Mouse (Mus musculus) right cerebral cortex, adult 18-20 months (tissue): ENCODE results near the gene Ampd3.
A peak's percentile ranks its signal among the peaks of the same experiment; 100 is the strongest.

Experiments
- DNase-seq: peaks from one replicate; pipeline ENCODE4 v3.0.0; 2022; ENCODE audit warnings: mixed read lengths

Gene Ampd3

DNA sequence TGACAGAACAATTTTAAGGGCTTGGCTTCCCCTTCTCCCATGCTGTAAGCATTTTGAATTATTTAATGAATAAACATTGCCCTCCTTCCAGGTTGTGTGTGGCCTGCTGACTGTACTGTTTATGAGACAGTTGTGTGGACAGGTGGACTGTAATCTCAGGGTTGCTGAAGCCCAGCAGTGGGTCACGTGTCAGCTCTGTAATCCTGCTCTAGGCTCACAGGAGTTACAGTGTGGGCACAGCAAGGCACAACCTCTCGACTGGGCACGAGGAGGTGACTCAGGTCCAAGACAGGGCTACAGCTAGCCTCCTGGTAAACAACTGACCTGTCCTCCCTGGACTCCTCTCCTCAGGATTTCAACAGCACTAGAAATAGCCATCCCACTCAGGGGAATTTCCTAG, 4.3 kb downstream of the Ampd3 start:
- no peak for DNase-seq

DNA sequence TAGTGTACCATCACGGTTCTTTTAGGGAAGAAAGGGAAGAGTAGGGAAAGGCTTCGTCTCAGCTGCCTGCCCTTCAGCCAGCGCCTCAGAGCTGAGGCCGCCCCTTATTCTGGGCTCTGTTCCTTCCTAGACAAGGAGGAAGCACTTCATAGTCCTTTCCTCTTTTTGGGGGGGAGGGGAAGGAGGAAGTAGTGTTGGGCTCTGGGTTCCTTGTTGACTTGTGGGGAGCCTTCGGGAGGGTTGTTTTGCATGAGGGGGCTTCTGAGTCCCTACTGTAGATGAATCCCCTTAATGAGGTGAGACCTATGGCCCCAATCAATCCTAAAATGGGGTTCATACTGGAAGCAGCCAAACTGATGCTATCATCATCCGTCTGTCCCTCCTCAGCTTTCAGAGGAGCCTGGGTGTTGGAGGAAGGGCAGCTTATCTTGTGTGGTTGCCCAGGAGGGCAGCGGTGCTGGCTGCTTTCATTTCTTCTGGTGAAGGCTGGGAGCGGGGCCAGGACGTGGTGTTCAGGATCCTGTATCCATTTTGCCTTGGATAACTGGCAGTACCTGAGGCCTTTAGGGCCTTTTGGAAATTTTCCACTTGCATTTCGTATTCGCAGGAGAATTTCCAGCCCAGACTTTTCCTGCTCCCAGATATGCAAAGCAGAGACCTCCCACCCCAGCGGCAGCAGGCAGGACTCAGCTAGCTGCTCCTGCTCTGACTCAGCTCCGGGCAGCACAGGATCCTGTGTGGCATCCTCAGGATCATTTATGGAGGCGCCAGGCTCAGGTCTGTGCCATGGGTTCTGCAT, 5.4 kb downstream of the Ampd3 start:
- DNase-seq, result peak; percentile 61

DNA sequence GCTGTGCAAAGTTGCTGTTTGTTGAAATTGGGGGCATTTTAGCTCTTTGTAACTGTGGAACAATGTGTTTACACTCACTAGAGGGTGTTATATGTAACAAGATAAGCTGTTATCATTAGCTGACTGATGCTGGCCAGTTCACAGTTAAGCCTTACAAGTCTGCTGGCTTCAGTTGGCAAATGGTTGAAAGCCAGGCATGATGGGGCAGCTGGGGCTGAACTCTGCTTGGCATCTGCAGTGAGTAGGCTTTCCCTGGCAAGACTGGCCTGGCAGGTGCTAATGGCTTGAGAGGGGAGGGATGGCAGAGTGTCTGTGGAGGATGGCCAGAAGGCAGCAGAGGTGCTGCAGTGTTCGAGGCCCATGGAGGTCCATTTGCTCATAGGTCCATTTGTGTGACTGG, 6.1 kb downstream of the Ampd3 start:
- no peak for DNase-seq

DNA sequence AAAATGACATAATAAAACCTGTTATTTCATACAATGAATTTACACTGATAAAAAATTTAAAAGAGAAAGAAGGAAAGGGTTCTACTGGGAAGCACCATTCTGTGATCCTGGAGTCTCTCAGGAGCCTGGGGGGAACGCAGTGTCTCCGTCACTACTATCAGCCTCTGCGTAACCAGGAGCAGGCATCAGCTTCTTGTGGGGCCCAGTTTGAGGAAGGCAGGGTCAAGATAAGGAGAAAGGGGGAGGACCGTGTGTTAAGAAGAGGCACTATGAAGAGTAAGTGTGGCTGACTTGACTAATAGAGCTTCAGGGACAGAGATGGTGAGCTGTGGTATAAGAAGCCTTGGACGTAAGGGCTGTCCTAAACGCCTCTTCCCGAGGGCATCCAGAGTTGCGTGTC, 6.7 kb downstream of the Ampd3 start:
- no peak for DNase-seq

DNA sequence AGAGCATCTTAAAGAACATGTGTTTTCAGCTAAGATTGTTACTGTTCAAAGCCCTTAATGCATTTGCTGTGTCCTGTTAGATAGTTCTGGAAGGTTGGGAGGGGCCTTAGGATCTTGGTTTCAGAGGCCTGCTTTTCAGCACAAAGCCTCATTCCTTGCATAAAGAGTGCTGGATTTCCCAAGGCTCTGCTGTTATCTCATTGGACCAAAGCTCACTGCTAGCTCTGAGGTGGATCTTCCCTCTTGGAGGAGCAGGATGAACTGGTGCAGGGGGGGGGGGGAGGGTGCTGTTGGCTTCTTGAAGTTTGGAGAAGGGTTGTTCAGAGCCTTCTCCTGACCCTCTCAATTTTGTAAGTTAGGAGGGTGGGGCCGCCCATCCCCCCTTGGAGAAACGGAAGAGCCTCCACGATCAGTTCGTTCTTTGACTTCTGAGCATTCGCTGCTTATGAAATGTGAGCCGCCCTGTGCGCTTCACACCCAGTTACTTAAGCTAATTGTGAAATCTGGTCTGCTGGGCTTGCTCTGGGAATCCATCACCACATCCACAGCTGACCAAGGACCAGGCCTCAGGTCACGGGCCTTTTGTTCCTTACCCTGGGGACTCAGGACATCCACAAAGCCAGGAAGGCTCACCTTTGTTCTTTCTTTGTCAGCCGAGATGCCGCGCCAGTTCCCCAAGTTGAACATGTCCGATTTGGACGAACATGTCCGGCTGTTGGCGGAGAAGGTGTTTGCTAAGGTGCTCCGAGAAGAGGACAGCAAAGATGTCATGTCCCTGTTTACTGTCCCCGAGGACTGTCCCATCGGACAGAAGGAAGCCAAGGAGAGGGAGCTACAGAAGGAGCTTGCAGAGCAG, 9.4 kb downstream of the Ampd3 start:
- DNase-seq, result no peak

DNA sequence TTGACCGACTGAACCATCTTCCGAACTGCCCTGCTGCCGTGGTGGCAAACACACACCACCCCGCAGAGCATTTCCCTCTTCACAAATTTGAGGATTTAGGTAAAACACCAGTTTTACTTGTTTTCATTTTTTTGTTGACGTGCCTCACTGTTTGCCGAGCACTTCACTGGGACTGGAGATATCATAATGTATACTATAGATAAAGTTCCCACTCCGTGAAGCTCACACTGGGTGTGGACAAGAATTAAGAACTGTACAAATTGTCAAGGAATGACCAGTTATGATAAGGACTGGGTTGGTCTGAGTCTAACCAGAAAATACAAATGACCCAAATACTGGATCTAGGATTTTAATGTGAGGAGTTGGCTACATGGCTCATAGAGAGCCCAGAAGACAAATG, 10.9 kb downstream of the Ampd3 start:
- DNase-seq, result no peak

DNA sequence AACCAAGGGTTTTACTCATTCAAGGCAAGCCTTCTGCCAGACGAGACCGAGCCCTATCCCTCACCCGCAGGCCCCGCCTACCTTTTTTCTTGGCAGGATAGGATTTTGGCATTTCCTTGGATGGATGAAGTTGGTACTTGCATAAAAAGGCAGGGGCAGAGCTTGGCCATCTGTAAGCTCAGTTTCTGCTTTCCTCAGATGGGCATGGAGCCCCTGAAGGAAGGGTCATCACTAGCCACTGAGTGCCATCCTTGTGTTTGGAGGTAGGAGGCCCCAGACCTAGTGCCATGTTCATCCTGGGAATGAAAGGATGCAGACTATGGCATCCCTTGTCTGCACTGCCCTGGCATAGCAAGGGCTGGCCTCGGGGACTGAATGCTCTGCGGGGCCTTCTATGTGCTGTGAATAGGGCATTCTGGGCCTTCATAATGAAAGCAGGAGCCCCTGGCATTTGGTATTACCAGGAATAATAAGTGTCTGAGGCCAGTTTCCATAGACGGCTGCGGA, 11.7 kb downstream of the Ampd3 start:
- DNase-seq, result peak; percentile 56

DNA sequence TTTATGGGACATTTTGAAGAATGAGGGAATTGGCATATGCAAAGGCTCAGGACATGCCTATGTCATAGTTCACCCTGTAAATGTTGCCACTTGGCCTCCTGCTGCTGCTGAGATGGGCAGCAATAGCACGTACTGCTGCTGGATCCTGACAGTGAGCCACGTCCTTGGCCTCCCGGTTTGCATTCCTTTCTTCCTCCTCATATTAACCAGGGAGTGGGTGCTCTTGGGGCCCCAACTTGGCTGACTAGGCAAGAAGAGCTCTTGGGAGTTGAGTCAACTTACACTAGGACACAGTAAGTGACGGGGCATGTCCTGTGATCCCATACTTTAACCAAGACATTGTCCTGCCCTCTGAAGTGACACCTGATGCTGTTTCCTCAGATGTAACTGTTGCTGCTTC, 12.5 kb downstream of the Ampd3 start:
- no peak for DNase-seq

DNA sequence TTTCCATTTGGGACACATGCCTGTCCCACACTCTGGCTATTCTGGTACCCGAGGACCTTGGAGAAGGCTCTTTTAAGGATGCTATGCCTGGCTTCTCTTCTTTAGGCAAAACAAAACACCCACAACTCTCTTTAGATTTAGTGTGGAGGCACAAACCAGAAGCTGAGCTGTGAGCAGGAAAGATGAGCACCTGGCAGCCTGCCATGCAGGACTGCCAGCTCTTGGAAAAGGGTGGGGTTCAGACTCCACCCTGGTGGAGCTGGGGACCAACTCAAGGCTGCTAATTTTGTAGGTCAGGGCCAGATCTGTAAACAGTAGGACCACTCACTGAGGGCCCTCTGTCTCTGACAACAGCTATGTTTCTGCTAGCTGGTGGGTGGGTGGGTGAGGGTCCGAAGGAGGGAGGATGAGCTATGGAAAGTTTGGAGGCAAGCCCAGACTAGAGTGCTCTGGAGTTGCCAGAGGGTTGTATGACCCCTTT, 13.3 kb downstream of the Ampd3 start:
- DNase-seq, result peak; percentile 77

DNA sequence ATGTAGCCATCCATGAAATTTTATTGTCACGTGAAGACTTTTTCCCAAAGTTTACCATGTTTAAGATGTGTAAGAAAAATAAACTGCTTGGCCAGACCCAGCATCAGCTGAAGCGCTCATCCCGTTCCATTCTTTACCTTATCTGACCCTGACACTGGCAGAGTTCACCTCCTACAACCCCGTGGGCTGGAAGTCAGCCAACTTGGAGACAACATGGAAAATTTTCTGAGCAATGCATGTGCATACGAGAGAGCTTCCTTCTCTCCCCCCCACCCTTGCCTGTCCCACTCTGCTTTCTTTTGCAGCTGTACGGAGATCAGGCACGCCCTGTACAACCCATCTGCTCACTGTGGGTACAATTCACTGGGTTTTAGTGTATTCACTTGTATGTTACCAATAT, 14.1 kb downstream of the Ampd3 start:
- DNase-seq, result no peak

DNA sequence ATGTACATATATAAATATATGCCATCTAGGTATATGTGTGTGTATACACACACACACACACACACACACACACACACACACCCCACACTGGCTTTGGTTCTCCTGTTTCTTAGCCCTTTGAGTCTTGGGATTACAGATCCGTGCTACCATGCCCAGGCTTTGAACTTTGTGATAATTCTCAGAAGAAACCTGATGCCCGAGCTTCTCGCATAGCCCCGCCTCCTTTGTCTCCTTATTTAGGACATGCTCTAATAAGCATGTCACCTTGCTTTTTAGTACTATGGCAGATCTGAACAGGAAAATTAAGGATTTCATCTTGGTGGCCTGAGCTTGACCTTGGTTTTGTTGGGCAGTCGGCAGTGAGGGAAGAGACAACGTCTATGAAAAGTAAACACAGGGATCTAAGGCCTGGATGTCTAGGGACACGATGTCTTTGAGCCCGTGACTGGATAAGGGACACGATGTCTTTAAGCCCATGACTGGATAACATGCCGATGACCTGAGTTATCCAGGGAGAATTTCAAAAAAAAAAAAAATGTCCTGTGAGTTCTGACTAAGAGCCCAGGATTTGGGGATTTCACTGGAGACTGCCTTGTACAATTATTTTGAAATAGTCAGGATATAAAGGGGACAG, 15.0 kb downstream of the Ampd3 start:
- no peak for DNase-seq

DNA sequence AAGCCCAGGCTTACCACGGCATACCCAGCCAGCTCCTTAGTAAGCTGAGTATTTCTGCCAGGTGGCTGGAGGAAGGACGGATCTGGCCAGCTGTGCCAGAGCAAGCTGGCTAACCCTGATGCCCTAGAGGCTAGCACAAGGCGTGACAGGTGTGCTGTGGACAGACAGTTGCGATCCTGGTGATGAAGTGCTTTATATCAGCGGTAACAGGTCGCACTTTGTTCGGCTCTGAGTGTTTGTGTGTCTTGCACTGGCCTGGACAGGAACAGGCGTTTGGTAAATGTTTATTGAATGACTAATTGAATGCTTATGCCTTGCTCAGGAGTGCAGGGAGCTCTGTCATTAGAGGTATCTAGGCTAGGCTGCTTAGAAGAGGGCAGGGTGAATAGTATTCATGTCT, 17.0 kb downstream of the Ampd3 start:
- no peak for DNase-seq

DNA sequence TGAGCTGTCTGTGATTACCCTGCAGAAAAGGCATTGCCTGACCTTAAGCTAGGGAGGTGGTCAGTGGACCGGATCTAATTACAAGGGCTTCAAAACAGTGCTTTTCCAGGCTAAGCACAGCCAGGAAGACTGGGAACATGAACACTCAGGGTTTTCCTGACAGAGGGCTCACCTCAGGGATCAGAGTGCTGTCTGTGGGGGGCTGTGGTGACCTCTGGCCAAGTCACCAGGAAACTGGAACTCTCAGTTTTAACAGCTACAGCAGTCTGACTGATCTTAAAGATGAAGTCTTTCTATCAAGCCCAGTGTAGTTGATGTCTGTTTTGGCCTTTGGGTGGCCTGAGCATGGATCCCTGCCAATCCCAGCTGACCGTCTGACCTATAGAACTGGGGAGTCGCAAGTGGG, 17.7 kb downstream of the Ampd3 start:
- DNase-seq, result no peak

DNA sequence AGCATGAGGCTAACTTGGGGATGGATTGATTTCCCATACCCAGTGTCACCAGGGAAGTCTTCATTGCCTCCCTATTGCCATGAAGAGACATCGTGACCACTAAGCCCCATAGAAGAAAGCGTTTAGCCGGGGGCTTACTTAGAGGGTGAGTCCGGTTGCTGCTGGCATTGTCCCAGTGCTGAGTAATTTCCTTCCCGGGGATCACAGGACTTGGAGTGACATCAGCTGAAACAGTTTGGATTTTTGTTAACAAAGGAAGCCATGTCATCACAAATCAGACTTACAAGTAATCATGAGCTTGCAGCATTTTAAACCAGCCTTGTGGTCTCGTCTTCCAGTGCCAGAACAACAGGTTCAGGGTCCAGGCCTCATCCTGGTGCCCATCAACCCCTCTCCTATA, 19.3 kb downstream of the Ampd3 start:
- DNase-seq, result no peak

DNA sequence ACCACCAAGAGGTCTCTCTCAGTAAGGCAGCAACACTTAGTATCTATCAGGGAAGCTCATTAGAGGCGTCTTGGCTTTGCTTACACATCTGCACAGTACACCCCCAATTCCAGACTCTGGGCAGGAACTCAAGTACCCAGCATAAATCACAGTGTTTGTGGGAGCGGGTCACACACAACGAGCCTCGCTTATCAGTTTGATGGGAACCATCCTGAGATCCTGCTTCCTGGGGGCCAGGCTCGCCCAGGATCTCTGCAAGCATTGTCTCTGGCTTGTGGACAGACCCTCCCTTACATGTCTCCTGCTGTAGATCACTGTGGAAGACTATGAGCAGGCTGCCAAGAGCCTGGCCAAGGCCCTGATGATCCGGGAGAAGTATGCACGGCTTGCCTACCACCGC, 22.9 kb downstream of the Ampd3 start:
- no peak for DNase-seq

DNA sequence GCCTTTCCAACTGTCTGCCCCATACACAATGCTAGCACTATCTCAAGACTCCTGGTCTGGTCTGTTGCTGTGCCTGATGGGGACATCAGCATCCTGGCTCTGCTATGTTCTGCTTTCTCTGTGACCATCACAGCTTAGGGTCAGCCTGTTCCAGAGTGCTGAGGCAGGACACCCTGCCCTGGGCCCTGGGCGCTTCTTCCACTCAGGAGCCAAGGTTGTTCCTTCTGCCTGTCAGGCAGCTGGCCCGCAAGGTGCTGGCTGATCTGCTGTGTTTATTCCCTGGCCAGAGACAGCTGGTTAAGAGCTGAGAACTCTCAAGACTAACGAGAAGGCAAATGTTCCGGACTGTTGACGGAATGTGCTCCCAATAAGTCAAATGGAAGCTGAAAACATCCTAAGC, 24.2 kb downstream of the Ampd3 start:
- no peak for DNase-seq

DNA sequence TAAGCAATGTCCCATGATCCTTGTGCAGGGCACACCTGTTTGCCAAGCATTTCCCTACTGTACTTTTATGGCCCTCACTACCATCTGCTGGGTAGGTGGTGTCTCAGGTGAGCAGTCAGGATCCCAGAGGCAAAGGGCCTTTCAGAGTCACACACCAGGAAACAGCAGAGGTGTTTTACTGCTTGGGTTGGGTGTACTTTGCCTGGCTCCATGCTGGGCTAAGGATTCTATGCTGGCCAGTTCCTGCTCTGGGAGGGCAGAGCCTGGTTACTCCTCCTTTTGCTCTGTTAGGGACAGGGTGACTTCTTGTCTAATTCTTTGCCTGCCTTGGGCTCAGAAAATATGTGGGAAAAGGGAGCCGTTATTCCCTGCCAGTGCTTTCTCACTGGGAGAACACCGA, 24.8 kb downstream of the Ampd3 start:
- DNase-seq, result no peak

DNA sequence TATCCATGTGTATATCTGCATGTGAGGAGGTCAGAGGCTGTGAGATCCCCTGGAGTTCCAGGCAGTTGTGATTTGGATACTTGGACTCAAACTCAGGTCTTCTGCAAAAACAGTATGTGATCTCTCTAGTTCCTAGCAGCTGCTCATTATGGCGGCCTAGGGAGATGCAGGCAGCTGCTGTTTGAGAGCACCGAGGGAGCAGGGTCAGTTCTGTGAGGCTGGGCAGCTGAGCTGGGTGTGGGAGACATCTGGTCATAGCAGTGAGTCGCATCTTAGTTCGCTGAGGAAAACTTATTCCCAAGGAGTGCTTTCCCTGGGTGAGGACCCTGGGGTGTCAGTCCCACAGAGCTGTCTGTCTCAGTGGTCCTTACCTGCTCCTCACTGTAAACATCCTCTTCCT, 26.7 kb downstream of the Ampd3 start:
- DNase-seq, result no peak

DNA sequence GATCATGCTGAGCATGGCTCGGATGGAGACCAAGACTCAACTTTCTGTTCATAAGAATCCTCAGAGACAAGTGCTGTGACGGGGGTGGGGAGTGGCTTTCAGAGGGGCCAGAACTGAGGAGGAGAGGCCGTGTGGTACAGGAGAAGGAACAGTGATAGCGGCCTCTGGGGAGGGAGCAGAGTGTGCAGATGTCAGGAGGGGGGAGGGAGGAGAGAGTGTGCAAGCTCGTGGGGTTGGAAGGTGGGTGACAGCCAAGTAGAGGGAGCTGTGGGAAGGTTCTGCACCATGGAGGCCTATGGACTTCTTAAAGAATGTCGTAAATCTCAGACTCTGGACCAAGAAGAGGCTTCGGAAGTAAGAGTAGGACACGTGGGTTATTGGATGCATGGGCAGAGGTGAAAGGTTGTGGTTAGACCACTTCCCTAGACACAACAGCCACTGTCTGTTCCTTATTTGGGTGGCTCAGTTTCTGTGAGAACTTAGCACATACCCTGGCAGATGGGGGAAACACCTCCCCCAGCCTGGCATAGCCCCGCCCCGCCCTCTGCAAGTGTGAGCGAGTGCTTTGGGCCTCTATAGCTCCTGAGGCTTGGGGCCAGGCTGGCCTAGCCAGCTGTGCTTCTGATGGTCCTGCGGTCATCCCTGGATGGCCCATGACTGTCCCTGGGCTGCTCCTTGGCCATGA, 28.5 kb downstream of the Ampd3 start:
- peak; percentile 35 for DNase-seq

DNA sequence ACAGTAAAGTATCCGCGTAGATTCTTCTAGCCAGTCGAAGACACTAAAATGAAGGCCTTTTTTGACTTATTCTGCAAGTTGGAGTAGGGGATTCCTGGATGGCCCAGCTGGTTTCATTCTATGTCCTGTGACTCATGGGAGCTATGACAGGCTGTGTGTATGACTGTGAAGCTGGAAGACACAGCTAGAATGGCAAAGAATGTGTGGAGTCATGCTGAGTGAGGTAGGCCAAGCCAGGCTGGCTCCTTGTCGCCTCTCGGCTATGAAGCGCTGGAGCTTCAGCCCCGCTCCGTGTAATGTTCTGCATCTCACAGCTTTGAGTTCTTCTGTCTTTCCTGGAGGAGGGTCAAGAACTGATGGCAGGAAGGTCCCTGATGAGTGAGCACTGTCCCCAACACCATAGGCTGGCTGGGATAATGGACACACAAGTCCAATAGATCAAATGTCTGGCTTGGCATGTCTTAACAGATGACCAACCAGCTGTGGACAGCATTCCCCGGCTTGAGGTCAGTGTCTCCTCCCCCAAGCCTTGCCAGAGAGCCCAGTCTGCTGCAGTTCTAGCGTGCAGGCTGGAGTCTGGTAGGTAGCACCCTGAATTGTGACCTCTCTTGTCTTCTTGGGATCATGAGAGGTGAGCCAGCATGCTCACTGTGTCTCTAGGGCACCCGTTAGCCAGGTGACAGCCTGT, 29.9 kb downstream of the Ampd3 start:
- no peak for DNase-seq

DNA sequence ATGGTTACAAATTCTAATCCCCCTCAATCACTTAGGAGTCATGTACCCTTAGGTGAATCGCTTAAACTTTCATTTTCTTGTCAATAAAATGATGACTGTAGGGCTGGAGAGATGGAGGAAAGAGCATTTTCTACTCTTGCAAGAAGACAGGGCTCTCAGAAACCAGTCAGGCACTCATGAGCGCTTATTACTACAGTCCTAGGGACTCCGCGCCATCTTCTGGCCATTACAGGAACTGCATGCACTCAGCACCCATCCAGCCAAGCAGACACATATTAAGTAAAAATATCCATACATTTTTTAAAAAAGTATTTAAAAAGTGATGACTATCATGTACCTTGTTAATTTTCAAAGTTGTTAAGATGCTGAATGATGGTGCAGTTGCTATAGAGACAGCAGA, 33.0 kb downstream of the Ampd3 start:
- peak; percentile 84 for DNase-seq

DNA sequence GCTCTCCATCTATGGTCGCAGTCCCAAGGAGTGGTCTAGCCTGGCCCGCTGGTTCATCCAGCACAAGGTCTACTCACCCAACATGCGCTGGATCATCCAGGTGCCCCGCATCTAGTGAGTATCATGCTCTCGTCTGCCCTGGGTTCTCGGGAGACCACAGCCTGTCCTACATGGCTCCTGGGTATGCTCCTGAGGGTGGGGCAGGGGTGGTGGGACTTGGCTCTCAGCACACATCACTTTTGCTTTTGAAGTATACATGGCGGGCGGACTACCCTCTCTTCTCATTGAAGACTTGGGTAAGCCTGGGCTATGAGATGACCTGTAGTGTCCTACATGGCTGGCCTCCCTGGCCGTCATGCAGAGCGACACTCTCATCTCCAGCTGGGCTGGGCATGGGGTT, 35.1 kb downstream of the Ampd3 start:
- no peak for DNase-seq
